Comparison of ENCODE assay signal across 25 mouse cellular contexts in the genomic region with DNA sequence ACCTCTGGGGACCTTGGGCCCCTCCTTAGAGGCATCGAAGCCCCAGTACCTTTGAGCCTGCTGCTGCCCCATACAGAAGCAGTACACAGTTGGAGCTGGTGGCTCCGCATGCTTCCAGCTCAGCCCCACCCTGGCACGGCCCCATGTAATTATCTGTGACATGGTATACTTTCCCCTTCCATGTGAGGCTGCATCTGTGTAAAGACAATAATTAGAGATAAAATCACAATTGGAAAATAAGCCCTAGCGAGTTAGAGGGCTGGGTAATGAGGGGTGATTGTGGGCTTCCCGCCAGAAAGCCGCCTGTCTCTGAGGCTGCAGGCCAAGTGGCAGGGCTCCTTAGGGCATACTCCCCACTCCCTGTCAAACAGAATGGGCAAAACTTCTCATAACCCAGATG. TPM values are rescaled to one million over a fixed set of nuclear protein-coding genes. Genes with fewer than 3 reads are reported as not detected.
DNase-seq lines count a peak whose midpoint lies in the region; ATAC-seq and TF ChIP-seq lines count a peak whose summit lies in the region.
"Had no signal": no experiment of that assay in that cellular context is flagged by ENCODE, and none has a peak within 500 bp of the region (broad histone marks: within the 10 kb centered on the region; RNA-seq: fewer than 3 reads in every experiment).

No protein-coding gene starts in this region.

- peak; percentile 71 for ATAC-seq in forebrain, embryonic 13.5 days
- no peak for ATAC-seq in forebrain, embryonic 11.5 days (replicated peaks; ENCODE audit: low FRiP score)
- no peak for ATAC-seq in midbrain, embryonic 14.5 days (ENCODE audit: low FRiP score, low TSS enrichment)
- ATAC-seq in forebrain, embryonic 14.5 days, result peak; percentile 71
- ATAC-seq: hindbrain, postnatal 0 days; intestine, embryonic 16.5 days; Patski had no signal

- intact Hi-C loops in heart, postnatal 25 days (cut with DNase I), result no loop called here

- peaks cover 19% of the 10 kb centered on the region; the same call in 1 of the 2 replicates for H3K36me3 ChIP-seq in forebrain, embryonic 13.5 days (ENCODE audit: poor library complexity, severe bottlenecking)
- H3K36me3 ChIP-seq in forebrain, embryonic 11.5 days (ENCODE audit: control insufficient read depth, insufficient read depth, low read length), result no peaks in the 10 kb centered on the region
- peaks cover 26% of the 10 kb centered on the region; the same call in 1 of the 2 replicates for H3K36me3 ChIP-seq in midbrain, embryonic 14.5 days (ENCODE audit: control insufficient read depth, insufficient read depth, low read length)
- peaks cover 39% of the 10 kb centered on the region for H3K36me3 ChIP-seq in midbrain, embryonic 10.5 days
- H3K36me3 ChIP-seq in forebrain, embryonic 14.5 days (ENCODE audit: control insufficient read depth, insufficient read depth, low read length), result peaks cover 15% of the 10 kb centered on the region; the same call in 1 of the 2 replicates
- H3K36me3 ChIP-seq: heart, embryonic 12.5 days; lung, embryonic 15.5 days had no signal

- TF ChIP-seq CTCF in lung, adult 2 months (IDR thresholded peaks at IDR 0.05; ENCODE audit: insufficient read depth, low read length), result no peak

- H3K4me1 ChIP-seq in forebrain, embryonic 13.5 days, result peaks cover 13% of the 10 kb centered on the region
- no peaks in the 10 kb centered on the region; the same call in 1 of the 2 replicates for H3K4me1 ChIP-seq in forebrain, embryonic 11.5 days (replicated peaks; ENCODE audit: control insufficient read depth, insufficient read depth, low read length)
- 0 out of 2 replicates have a peak, but pooled peaks cover 6% of the 10 kb centered on the region for H3K4me1 ChIP-seq in midbrain, embryonic 14.5 days (ENCODE audit: control insufficient read depth, insufficient read depth, low read length)
- H3K4me1 ChIP-seq in midbrain, embryonic 10.5 days, result 0 out of 2 replicates have a peak, but pooled peaks cover under 1% of the 10 kb centered on the region
- H3K4me1 ChIP-seq in forebrain, embryonic 14.5 days (ENCODE audit: control insufficient read depth, insufficient read depth, low read length), result peaks cover 6% of the 10 kb centered on the region
- no peaks in the 10 kb centered on the region for H3K4me1 ChIP-seq in lung, adult 2 months (ENCODE audit: control insufficient read depth, insufficient read depth, low read length)
- H3K4me1 ChIP-seq: heart, embryonic 12.5 days; lung, embryonic 15.5 days had no signal

- no peaks in the 10 kb centered on the region for H3K27me3 ChIP-seq in forebrain, embryonic 13.5 days
- no peaks in the 10 kb centered on the region for H3K27me3 ChIP-seq in forebrain, embryonic 11.5 days (ENCODE audit: control insufficient read depth, insufficient read depth, low read length)
- H3K27me3 ChIP-seq in midbrain, embryonic 14.5 days (ENCODE audit: control insufficient read depth, insufficient read depth, low read length), result no peaks in the 10 kb centered on the region
- no peaks in the 10 kb centered on the region for H3K27me3 ChIP-seq in midbrain, embryonic 10.5 days (ENCODE audit: low read depth, poor library complexity, severe bottlenecking)
- no peaks in the 10 kb centered on the region for H3K27me3 ChIP-seq in forebrain, embryonic 14.5 days (replicated peaks; ENCODE audit: control insufficient read depth, insufficient read depth, low read length)
- H3K27me3 ChIP-seq: heart, embryonic 12.5 days; lung, embryonic 15.5 days; neural tube, embryonic 12.5 days; Patski had no signal

- no peak overlapping the region for H3K4me2 ChIP-seq in forebrain, embryonic 13.5 days
- H3K4me2 ChIP-seq in forebrain, embryonic 11.5 days (ENCODE audit: low read depth, low read length, severe bottlenecking), result no peak overlapping the region
- no peak overlapping the region for H3K4me2 ChIP-seq in midbrain, embryonic 14.5 days (ENCODE audit: low read length)
- H3K4me2 ChIP-seq in forebrain, embryonic 14.5 days (ENCODE audit: low read length), result no peak overlapping the region
- H3K4me2 ChIP-seq: heart, embryonic 12.5 days; lung, embryonic 15.5 days; neural tube, embryonic 12.5 days had no signal

- no peak for TF ChIP-seq POLR2A in lung, adult 2 months (IDR thresholded peaks at IDR 0.05; ENCODE audit: borderline replicate concordance, extremely low read depth, low read depth, low read length)

- no peak for DNase-seq in forebrain, embryonic 11.5 days (ENCODE audit: low spot score)
- peak; percentile 24 for DNase-seq in midbrain, embryonic 14.5 days
- no peak for DNase-seq in midbrain, embryonic 10.5 days (ENCODE audit: low spot score)
- DNase-seq in brain, adult 2 months (ENCODE audit: low read depth, low spot score), result peak; percentile 54
- peak; percentile 69 for DNase-seq in forebrain, embryonic 14.5 days (ENCODE audit: low spot score)
- DNase-seq in lung, adult 2 months, result no peak
- no peak for DNase-seq in heart, postnatal 25 days (ENCODE audit: low spot score)
- DNase-seq: cerebellum, adult 8-10 months; gastrocnemius, postnatal 25 days; heart, adult 18-20 months; heart, postnatal 10 days; kidney, postnatal 25 days; lung, postnatal 4 days; right cerebral cortex, adult 18-20 months; thymus, adult 2 months; thymus, postnatal 4 days had no signal

- 46% methylated on average over 6 of the region's 6 CpGs for WGBS in forebrain, embryonic 13.5 days
- WGBS in forebrain, embryonic 11.5 days, result 81% methylated on average over 6 of the region's 6 CpGs
- 51% methylated on average over 6 of the region's 6 CpGs for WGBS in midbrain, embryonic 14.5 days
- WGBS in midbrain, embryonic 10.5 days, result 90% methylated on average over 6 of the region's 6 CpGs
- WGBS in forebrain, embryonic 14.5 days, result 28% methylated on average over 6 of the region's 6 CpGs
- WGBS in lung, adult 2 months, result 74% methylated on average over 6 of the region's 6 CpGs

- no peaks in the 10 kb centered on the region for H3K9me3 ChIP-seq in forebrain, embryonic 13.5 days (replicated peaks)
- no peaks in the 10 kb centered on the region for H3K9me3 ChIP-seq in forebrain, embryonic 11.5 days (ENCODE audit: control insufficient read depth, low read length)
- no peaks in the 10 kb centered on the region for H3K9me3 ChIP-seq in midbrain, embryonic 14.5 days (ENCODE audit: control insufficient read depth, low read length)
- no peaks in the 10 kb centered on the region for H3K9me3 ChIP-seq in midbrain, embryonic 10.5 days (replicated peaks)
- H3K9me3 ChIP-seq in forebrain, embryonic 14.5 days (replicated peaks; ENCODE audit: control insufficient read depth, low read length), result no peaks in the 10 kb centered on the region
- H3K9me3 ChIP-seq: heart, embryonic 12.5 days; lung, embryonic 15.5 days; neural tube, embryonic 12.5 days had no signal

- H3K4me3 ChIP-seq in forebrain, embryonic 13.5 days, result no peak overlapping the region
- no peak overlapping the region for H3K4me3 ChIP-seq in forebrain, embryonic 11.5 days (ENCODE audit: low read depth, low read length)
- no peak overlapping the region for H3K4me3 ChIP-seq in midbrain, embryonic 14.5 days (replicated peaks; ENCODE audit: low read depth, low read length)
- H3K4me3 ChIP-seq in midbrain, embryonic 10.5 days, result no peak overlapping the region
- no peak overlapping the region for H3K4me3 ChIP-seq in forebrain, embryonic 14.5 days (ENCODE audit: low read depth, low read length)
- H3K4me3 ChIP-seq in lung, adult 2 months (replicated peaks; ENCODE audit: extremely low read depth, low read depth, low read length), result no peak overlapping the region
- H3K4me3 ChIP-seq: heart, embryonic 12.5 days; lung, embryonic 15.5 days; neural tube, embryonic 12.5 days had no signal

- no peak overlapping the region for H3K9ac ChIP-seq in forebrain, embryonic 13.5 days
- no peak overlapping the region for H3K9ac ChIP-seq in forebrain, embryonic 11.5 days (ENCODE audit: low read length)
- H3K9ac ChIP-seq in midbrain, embryonic 14.5 days (replicated peaks; ENCODE audit: low read length), result no peak overlapping the region
- no peak overlapping the region for H3K9ac ChIP-seq in forebrain, embryonic 14.5 days (ENCODE audit: low read length)
- H3K9ac ChIP-seq: heart, embryonic 12.5 days; liver, embryonic 14.5 days; lung, embryonic 15.5 days; neural tube, embryonic 12.5 days had no signal

- no peak overlapping the region for H3K27ac ChIP-seq in forebrain, embryonic 13.5 days
- H3K27ac ChIP-seq in forebrain, embryonic 11.5 days (ENCODE audit: low read depth, low read length), result no peak overlapping the region
- peak overlapping the region; percentile 32; the same call in 1 of the 2 replicates for H3K27ac ChIP-seq in midbrain, embryonic 14.5 days (replicated peaks; ENCODE audit: low read depth, low read length)
- H3K27ac ChIP-seq in midbrain, embryonic 10.5 days (replicated peaks), result no peak overlapping the region
- no peak overlapping the region for H3K27ac ChIP-seq in forebrain, embryonic 14.5 days (ENCODE audit: low read depth, low read length)
- H3K27ac ChIP-seq: hindbrain, postnatal 0 days; liver, embryonic 14.5 days; lung, embryonic 15.5 days; neural tube, embryonic 12.5 days; stomach, postnatal 0 days had no signal

RNA-seq across cellular contexts. Expression of gene Brsk2, which starts 28.5 kb away (rescaled TPM):
- polyA plus RNA-seq in forebrain, embryonic 13.5 days (2015; fragmentation: Nextera tagmentation; extraction: Ambion mirVana), result 20.4 and 22.7 TPM in 2 replicates
- 13.8 and 15.5 TPM in 2 replicates for polyA plus RNA-seq in forebrain, embryonic 11.5 days (2014; fragmentation: Nextera tagmentation; extraction: Ambion mirVana)
- polyA plus RNA-seq in midbrain, embryonic 14.5 days (2014; fragmentation: Nextera tagmentation; extraction: Ambion mirVana), result 23.9 and 33.5 TPM in 2 replicates
- 7.8 and 11.4 TPM in 2 replicates for polyA plus RNA-seq in midbrain, embryonic 10.5 days (2016; fragmentation: Nextera tagmentation; extraction: Ambion mirVana)
- polyA plus RNA-seq in forebrain, embryonic 14.5 days (2014; fragmentation: Nextera tagmentation; extraction: Ambion mirVana), result 20.8 and 21.7 TPM in 2 replicates
- polyA plus RNA-seq in lung, adult 2 months (2012; rRNA removed), result 0.31 and 0.41 TPM in 2 replicates
- total RNA-seq in heart, postnatal 25 days (2021), result under 1 TPM in 1 of 2 experiments, not detected in 1; 0.22 TPM

RNA-seq across cellular contexts. Expression of gene Tollip, which starts 59.7 kb away (rescaled TPM):
- polyA plus RNA-seq in forebrain, embryonic 13.5 days (2015; fragmentation: Nextera tagmentation; extraction: Ambion mirVana), result 66.4 and 75.2 TPM in 2 replicates
- 59.8 and 70.7 TPM in 2 replicates for polyA plus RNA-seq in forebrain, embryonic 11.5 days (2014; fragmentation: Nextera tagmentation; extraction: Ambion mirVana)
- polyA plus RNA-seq in midbrain, embryonic 14.5 days (2014; fragmentation: Nextera tagmentation; extraction: Ambion mirVana), result 61.9 and 79.7 TPM in 2 replicates
- 52.9 and 66.6 TPM in 2 replicates for polyA plus RNA-seq in midbrain, embryonic 10.5 days (2016; fragmentation: Nextera tagmentation; extraction: Ambion mirVana)
- 74.0 and 87.3 TPM in 2 replicates for polyA plus RNA-seq in forebrain, embryonic 14.5 days (2014; fragmentation: Nextera tagmentation; extraction: Ambion mirVana)
- polyA plus RNA-seq in lung, adult 2 months (2012; rRNA removed), result 82.2 and 99.6 TPM in 2 replicates
- 10 to 100 TPM; 47.4 to 52.9 TPM for total RNA-seq in heart, postnatal 25 days (2021)

Comparison
In these comparisons a context has a peak if more than half of its experiments do, and no peak if none do; other contexts are left out.
1. ATAC-seq: peak in forebrain, embryonic 13.5 days (single experiment) and forebrain, embryonic 14.5 days (single experiment); none in forebrain, embryonic 11.5 days (single experiment) and midbrain, embryonic 14.5 days (single experiment).
2. DNase-seq: peak in midbrain, embryonic 14.5 days (single experiment), brain, adult 2 months (single experiment) and forebrain, embryonic 14.5 days (single experiment); none in forebrain, embryonic 11.5 days (single experiment), midbrain, embryonic 10.5 days (single experiment), lung, adult 2 months (single experiment) and heart, postnatal 25 days (single experiment).